Mouse (Mus musculus) testis, adult 2 months (tissue): ENCODE measurements around the gene Ngp. TPM values are rescaled to one million over a fixed set of nuclear protein-coding genes. Genes with fewer than 3 reads are reported as not detected.
"Not testable (repeated sequence)": the region's sequence is repeated elsewhere in the genome, so short reads cannot be mapped to it uniquely, and the experiment has no call there.

Source experiments
- H3K27ac ChIP-seq: fragments of 200-500 bp; 2 replicates; pipeline ENCODE4 v1.5.1; 2012; ENCODE audit warnings: low read depth, low read length; ENCODE audit not compliant: control insufficient read depth, insufficient read depth
- H3K27me3 ChIP-seq: fragments of 200-500 bp; 2 replicates; pipeline ENCODE4 v1.6.1; 2012; ENCODE audit warnings: mild to moderate bottlenecking, low read length, moderate library complexity; ENCODE audit not compliant: control insufficient read depth, insufficient read depth
- H3K36me3 ChIP-seq: fragments of 200-500 bp; 2 replicates; pipeline ENCODE4 v1.6.1; 2012; ENCODE audit warnings: mild to moderate bottlenecking, low read length; ENCODE audit not compliant: control insufficient read depth, insufficient read depth
- H3K4me1 ChIP-seq: fragments of 200-500 bp; 2 replicates; pipeline ENCODE4 v1.6.1; 2012; ENCODE audit warnings: low read length; ENCODE audit not compliant: control insufficient read depth, insufficient read depth
- H3K4me3 ChIP-seq: fragments of 200-500 bp; 2 replicates; pipeline ENCODE4 v1.5.1; 2012; ENCODE audit warnings: low read depth, mild to moderate bottlenecking, low read length, moderate library complexity, mixed read lengths; ENCODE audit not compliant: control insufficient read depth
- CTCF ChIP-seq: fragments of 200-500 bp; IDR thresholded peaks from 2 replicates; pipeline ENCODE4 v1.5.1; 2012; ENCODE audit warnings: low read depth, mild to moderate bottlenecking, inconsistent platforms, low read length, moderate library complexity; ENCODE audit not compliant: control insufficient read depth, insufficient read depth, insufficient replicate concordance
- POLR2A ChIP-seq: fragments of 200-500 bp; IDR thresholded peaks from 2 replicates; pipeline ENCODE4 v1.6.1; 2012; ENCODE audit warnings: low read depth, mild to moderate bottlenecking, inconsistent platforms, low read length, moderate library complexity; ENCODE audit not compliant: control insufficient read depth
- polyA plus RNA-seq: library from polyadenylated mRNA; depleted of rRNA; stranded (reverse); fragments of >200 nt; gene quantifications from 2 replicates; pipeline ENCODE4 v1.2.3, GENCODE M21; 2012

Gene Ngp
- polyA plus RNA-seq, 1 experiment = not detected

GRCm38 (mm10) chr9:110384369-110384929 lies 35.1 kb upstream of the Ngp start:
- H3K27ac ChIP-seq = no peak overlapping the region
- peaks cover 7% of the 10 kb centered on the region for H3K4me1 ChIP-seq
- no peaks in the 10 kb centered on the region for H3K27me3 ChIP-seq
- H3K36me3 ChIP-seq = peaks cover 3% of the 10 kb centered on the region
- no peak overlapping the region for H3K4me3 ChIP-seq
- no peak for TF ChIP-seq POLR2A
- TF ChIP-seq CTCF = no peak

DNA sequence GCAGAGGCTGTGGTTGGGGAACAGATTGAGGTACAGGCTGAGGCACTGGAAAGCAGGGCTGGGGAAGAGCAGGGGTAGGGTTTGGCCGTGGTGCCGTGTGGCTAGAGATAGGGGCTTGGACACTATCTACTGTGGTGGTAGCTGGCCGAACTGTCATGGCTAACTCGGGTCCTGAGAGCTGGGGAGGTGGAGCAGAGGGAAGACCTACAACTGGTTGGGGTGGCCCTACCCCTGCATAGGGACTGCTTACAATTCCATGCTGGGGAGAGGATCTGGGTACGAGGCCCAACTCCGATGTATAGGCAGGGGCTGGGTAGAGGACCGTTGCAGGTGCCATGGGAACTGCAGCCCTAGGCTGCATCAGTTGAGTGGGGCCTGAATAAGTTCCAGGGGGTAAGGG lies 31.5 kb upstream of the Ngp start:
- H3K4me3 ChIP-seq = no peak overlapping the region
- H3K27me3 ChIP-seq = no peaks in the 10 kb centered on the region
- TF ChIP-seq CTCF (no peak), POLR2A (no peak)
- peaks cover 5% of the 10 kb centered on the region for H3K36me3 ChIP-seq
- no peak overlapping the region for H3K27ac ChIP-seq
- no peaks in the 10 kb centered on the region for H3K4me1 ChIP-seq

DNA sequence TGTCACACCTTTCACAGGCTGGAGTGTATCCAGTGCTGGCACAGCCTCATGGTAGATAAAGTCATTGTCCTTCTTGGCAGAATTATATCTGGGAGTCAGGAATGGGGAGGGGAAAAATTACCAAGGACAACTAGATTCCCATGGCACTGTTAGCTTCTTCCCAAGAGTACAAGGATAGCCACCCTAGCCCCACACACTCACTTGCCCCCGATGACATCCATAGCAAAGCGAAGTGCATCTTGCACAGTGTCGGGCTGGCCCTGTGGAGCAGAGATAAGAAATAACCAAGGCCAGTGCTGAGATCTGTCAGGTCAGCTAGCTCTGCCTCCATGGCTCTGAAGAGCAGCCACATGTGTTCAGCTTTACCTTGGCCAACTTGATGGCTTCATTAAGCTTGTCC lies 28.7 kb upstream of the Ngp start:
- Histone ChIP-seq H3K27ac (no peak overlapping the region), H3K27me3 (no peaks in the 10 kb centered on the region), H3K36me3 (peaks cover 5% of the 10 kb centered on the region), H3K4me3 (no peak overlapping the region), H3K4me1 (no peaks in the 10 kb centered on the region)
- TF ChIP-seq POLR2A = no peak
- TF ChIP-seq CTCF = no peak

DNA sequence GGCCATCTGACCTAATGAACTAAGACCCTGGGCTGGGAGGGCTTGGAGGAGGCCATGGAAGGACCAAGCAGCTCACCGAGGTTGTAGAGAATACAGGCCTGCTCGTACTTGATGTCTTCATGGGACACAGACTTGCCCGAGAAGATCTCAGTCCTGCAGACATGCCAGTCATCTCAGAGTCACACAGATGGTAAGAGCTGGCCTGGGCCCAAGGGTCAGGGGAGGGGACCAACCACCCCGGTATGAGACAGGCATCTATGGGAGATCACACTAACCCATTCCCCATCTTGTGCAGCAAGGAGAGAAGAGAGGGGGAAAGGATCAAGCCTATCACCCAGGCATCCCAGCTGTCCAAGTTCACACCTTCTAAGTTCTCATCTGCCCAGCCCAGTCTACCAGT lies 26.3 kb upstream of the Ngp start:
- TF ChIP-seq CTCF (no peak), POLR2A (no peak)

DNA sequence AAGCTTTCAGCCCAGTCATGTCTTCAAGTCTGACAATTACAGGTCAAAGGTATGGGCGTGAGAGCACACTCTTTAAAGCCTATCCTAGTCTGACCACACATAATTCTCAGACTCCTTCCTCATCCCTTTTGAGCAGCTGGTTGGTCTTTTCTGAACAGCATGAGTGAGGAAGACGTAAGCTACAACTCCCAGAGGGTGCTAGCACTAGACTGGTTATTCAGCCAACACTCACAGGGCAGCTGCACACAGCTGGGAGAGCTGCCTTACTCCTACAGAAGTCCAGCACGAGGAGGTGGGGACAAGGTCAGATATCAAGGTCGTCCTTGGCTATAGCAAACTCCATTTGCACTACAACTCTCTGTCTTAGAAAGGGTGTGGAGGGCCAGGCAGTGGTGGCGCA lies 18.9 kb upstream of the Ngp start:
- no peaks in the 10 kb centered on the region for H3K4me1 ChIP-seq
- TF ChIP-seq POLR2A (no peak), CTCF (no peak)
- no peaks in the 10 kb centered on the region for H3K27me3 ChIP-seq
- H3K27ac ChIP-seq = peak overlapping the region; percentile 46; the same call in 1 of the 2 replicates
- H3K4me3 ChIP-seq = no peak overlapping the region
- H3K36me3 ChIP-seq = no peaks in the 10 kb centered on the region

More for the DNA sequence above, 26.3 kb upstream of the Ngp start:
- H3K27me3 ChIP-seq = no peaks in the 10 kb centered on the region
- peaks cover 2% of the 10 kb centered on the region for H3K36me3 ChIP-seq
- no peak overlapping the region for H3K4me3 ChIP-seq
- no peaks in the 10 kb centered on the region for H3K4me1 ChIP-seq
- no peak overlapping the region for H3K27ac ChIP-seq

GRCm38 (mm10) chr9:110402731-110403130 lies 16.8 kb upstream of the Ngp start:
- TF ChIP-seq CTCF (no peak), POLR2A (no peak)
- no peak overlapping the region for H3K27ac ChIP-seq
- no peaks in the 10 kb centered on the region for H3K27me3 ChIP-seq
- H3K4me1 ChIP-seq = peaks cover 6% of the 10 kb centered on the region
- H3K4me3 ChIP-seq = no peak overlapping the region
- no peaks in the 10 kb centered on the region for H3K36me3 ChIP-seq

- H3K36me3 ChIP-seq, H3K4me1 ChIP-seq, H3K27me3 ChIP-seq, H3K4me3 ChIP-seq, H3K27ac ChIP-seq: not testable (repeated sequence)
These were observed 16.3 kb upstream of the Ngp start for GRCm38 (mm10) chr9:110403240-110403639.

GRCm38 (mm10) chr9:110407311-110408098 lies 12.0 kb upstream of the Ngp start:
- no peak for TF ChIP-seq CTCF
- no peak for TF ChIP-seq POLR2A
- Histone ChIP-seq H3K27ac (peak overlapping the region; percentile 81), H3K27me3 (no peaks in the 10 kb centered on the region), H3K4me1 (peaks cover 8% of the 10 kb centered on the region), H3K36me3 (no peaks in the 10 kb centered on the region), H3K4me3 (peak overlapping the region; percentile 96)
